Mouse (Mus musculus) stomach, embryonic 15.5 days (tissue): Measurements from ENCODE around the gene Col1a1. TPM values are rescaled to one million over a fixed set of nuclear protein-coding genes. Genes with fewer than 3 reads are reported as not detected.

Source experiments
- ATAC-seq: fragments of 200-750 bp; cut with Nextera tagmentation; 2 replicates; pipeline ENCODE4 v1.8.0; 2017; ENCODE audit warnings: low read depth, moderate number of reproducible peaks, moderate TSS enrichment; ENCODE audit not compliant: insufficient read depth, low FRiP score
- H3K27ac ChIP-seq: fragments of 300-500 bp; sonication (generic); 2 replicates; pipeline ENCODE4 v1.5.1; 2015; ENCODE audit warnings: mild to moderate bottlenecking, inconsistent platforms
- H3K27me3 ChIP-seq: fragments of 300-500 bp; sonication (generic); replicated peaks from 2 replicates; pipeline ENCODE4 v1.6.1; 2015; ENCODE audit warnings: inconsistent platforms
- H3K36me3 ChIP-seq: fragments of 300-500 bp; sonication (generic); 2 replicates; pipeline ENCODE4 v1.6.1; 2015; ENCODE audit warnings: inconsistent platforms
- H3K4me1 ChIP-seq: fragments of 300-500 bp; sonication (generic); 2 replicates; pipeline ENCODE4 v1.6.1; 2015; ENCODE audit warnings: inconsistent platforms
- H3K4me2 ChIP-seq: fragments of 300-500 bp; sonication (generic); 2 replicates; pipeline ENCODE4 v1.6.1; 2015; ENCODE audit warnings: mild to moderate bottlenecking, inconsistent platforms
- H3K4me3 ChIP-seq: fragments of 300-500 bp; sonication (generic); replicated peaks from 2 replicates; pipeline ENCODE4 v1.5.1; 2015; ENCODE audit warnings: inconsistent platforms
- H3K9ac ChIP-seq: fragments of 300-500 bp; sonication (generic); 2 replicates; pipeline ENCODE4 v1.6.1; 2015; ENCODE audit warnings: inconsistent platforms
- H3K9me3 ChIP-seq: fragments of 300-500 bp; sonication (generic); 2 replicates; pipeline ENCODE4 v1.6.1; 2016; ENCODE audit warnings: inconsistent platforms
- WGBS: fragments of 180-500 bp; shearing (Covaris S2); methylation state at CpG from one replicate; pipeline ENCODE4 v1.1.7; 2015; 5-methylcytosine and 5-hydroxymethylcytosine counted together
- polyA plus RNA-seq: library from polyadenylated mRNA; unstranded; fragments of >200 nt; fragmentation: Nextera tagmentation; extraction: Ambion mirVana; gene quantifications from 2 replicates; pipeline ENCODE4 v1.2.1, GENCODE M21; 2015

The Col1a1 gene
- polyA plus RNA-seq, 1 experiment from 2014 or later = 1,375 TPM

DNA sequence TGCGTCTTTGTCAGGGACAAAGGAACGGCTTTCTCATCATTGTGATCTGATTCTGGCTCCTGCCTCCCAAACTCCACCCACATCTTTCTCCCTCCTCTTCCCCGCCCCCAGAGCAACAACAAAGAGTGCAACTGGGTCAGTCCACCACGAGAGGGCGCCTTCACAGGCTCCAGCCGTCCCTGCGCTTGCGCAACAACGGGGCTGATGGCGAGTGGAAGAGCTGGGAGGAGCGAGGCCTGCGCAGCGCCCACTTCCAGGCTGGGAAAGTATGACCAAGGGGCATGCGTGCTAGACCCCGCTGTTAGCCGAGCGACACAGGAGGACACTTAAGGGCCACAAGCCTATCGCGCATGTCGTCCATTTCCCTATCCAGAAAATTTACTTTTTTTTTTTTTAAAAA is 42.9 kb downstream of the Col1a1 start:
- WGBS = under 1% methylated on average over 20 of the region's 20 CpGs
- no peak overlapping the region for H3K9ac ChIP-seq

DNA sequence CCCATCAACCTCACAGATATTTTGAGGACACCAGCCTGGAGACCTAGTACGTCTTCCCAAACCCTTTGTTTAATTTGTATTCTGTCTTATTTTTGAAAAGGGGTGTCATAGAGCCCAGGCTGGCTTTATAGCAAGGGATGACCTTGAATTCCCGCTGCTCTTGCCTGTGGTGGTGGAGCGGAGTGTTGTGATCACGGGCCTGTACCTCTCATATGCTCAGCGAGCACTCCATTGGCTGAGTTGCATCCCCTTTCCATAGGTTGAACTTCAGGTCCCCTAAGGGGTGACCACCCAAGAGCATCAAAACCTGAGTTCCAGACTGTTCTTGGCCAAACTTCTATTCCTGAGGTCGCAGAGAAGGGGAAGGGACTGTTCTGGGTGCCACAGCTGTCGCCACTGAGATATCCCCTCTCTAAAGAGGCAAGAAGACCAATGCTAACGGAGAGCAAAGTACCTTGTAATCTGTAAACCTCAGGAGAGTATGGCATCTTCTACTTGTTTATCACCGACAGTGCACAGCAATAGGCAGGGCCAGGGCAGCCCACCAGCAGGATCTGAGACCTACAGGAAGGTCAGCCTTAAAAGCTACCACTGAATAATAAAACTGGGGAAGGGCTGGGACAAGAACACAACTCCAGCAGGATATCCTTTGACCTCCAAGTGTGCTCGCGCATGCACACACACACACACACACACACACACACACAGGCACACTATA is 43.6 kb downstream of the Col1a1 start:
- no peak for ATAC-seq
- 70% methylated on average over 11 of the region's 11 CpGs for WGBS
- Histone ChIP-seq H3K9ac (no peak overlapping the region), H3K36me3 (no peaks in the 10 kb centered on the region), H3K4me1 (no peaks in the 10 kb centered on the region), H3K4me3 (no peak overlapping the region), H3K27ac (0 out of 2 replicates have a peak overlapping the region, but pooled peaks have one; percentile 32), H3K4me2 (peak overlapping the region; percentile 47), H3K27me3 (no peaks in the 10 kb centered on the region), H3K9me3 (no peaks in the 10 kb centered on the region)

More for the DNA sequence above, 42.9 kb downstream of the Col1a1 start:
- Histone ChIP-seq H3K4me1 (no peaks in the 10 kb centered on the region), H3K27ac (0 out of 2 replicates have a peak overlapping the region, but pooled peaks have one; percentile 32), H3K9me3 (no peaks in the 10 kb centered on the region), H3K27me3 (no peaks in the 10 kb centered on the region), H3K4me2 (peak overlapping the region; percentile 47), H3K4me3 (peak overlapping the region; percentile 26), H3K36me3 (no peaks in the 10 kb centered on the region)
- ATAC-seq = peak; percentile 88

DNA sequence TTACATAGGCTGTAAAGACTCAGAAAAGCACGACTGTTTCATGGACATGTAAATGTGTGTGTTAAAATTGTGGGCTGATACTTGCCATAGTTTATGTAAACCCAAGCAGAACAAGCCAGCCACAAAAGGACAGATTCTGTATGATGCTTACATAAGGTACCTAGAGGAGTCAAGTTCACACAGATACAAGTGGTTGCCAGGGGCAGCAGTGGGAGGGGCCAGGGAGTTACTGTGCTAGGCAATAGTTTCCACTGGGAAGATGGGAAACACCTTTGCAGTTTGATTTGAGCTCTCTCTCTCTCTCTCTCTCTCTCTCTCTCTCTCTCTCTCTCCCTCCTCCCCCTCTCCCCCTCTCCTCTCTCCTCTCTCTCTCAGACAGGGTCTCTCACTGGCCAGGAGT is 49.1 kb downstream of the Col1a1 start:
- H3K4me3 ChIP-seq = no peak overlapping the region
- no peaks in the 10 kb centered on the region for H3K36me3 ChIP-seq
- WGBS = 25% methylated on average over 1 of the region's 1 CpGs
- ATAC-seq = no peak
- no peak overlapping the region for H3K4me2 ChIP-seq
- H3K27ac ChIP-seq = peak overlapping the region; percentile 40; the same call in 1 of the 2 replicates
- peaks cover 27% of the 10 kb centered on the region for H3K4me1 ChIP-seq
- no peak overlapping the region for H3K9ac ChIP-seq
- no peaks in the 10 kb centered on the region for H3K9me3 ChIP-seq
- no peaks in the 10 kb centered on the region for H3K27me3 ChIP-seq

DNA sequence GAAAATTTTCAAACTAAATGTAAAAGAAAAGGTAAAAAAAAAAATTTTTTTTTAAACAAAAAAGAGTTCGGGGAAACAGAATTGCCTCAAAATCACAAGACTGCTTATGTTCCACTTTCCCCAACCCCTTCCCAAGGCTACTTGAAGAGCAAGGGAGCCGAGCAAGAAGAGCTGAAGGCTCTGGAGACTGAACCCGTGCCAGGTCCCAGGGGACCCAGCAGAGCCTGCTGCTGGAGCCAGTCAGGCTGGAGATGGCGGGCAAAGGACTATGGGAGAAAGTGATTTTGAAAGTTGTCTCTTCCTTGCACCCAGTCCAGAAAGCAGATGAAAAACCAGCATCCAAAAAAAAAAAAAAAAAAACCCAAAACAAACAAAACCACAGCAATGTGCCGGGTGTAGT is 49.8 kb downstream of the Col1a1 start:
- 70% methylated on average over 5 of the region's 5 CpGs for WGBS
- H3K4me3 ChIP-seq = no peak overlapping the region
- H3K27me3 ChIP-seq = no peaks in the 10 kb centered on the region
- H3K9me3 ChIP-seq = no peaks in the 10 kb centered on the region
- H3K4me2 ChIP-seq = no peak overlapping the region
- no peak for ATAC-seq
- no peaks in the 10 kb centered on the region for H3K36me3 ChIP-seq
- no peak overlapping the region for H3K9ac ChIP-seq
- H3K27ac ChIP-seq = no peak overlapping the region
- H3K4me1 ChIP-seq = peaks cover 32% of the 10 kb centered on the region

DNA sequence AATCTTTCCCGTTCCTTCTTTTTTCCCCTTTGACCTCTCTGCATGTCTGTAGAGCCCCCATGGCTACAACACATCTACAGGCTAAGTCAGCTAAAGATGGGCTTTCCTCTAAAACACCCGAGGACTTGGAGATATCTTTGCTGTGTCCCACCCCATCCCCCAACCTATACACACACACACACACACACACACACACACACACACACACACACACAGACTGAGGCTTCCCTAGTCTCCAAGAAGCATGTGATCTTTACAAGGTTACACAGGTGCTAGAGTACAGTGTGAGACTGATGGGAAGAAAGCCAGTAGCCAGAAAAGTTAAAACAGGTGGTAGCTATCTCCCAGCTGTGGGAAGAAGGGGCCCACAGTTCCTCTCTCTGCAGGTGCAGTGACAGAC is 50.4 kb downstream of the Col1a1 start:
- 56% methylated on average over 2 of the region's 2 CpGs for WGBS
- H3K27ac ChIP-seq = peak overlapping the region; percentile 62; the same call in 1 of the 2 replicates
- H3K4me2 ChIP-seq = no peak overlapping the region
- no peaks in the 10 kb centered on the region for H3K27me3 ChIP-seq
- H3K4me1 ChIP-seq = peaks cover 32% of the 10 kb centered on the region
- no peaks in the 10 kb centered on the region for H3K9me3 ChIP-seq
- H3K36me3 ChIP-seq = no peaks in the 10 kb centered on the region
- no peak overlapping the region for H3K9ac ChIP-seq
- no peak for ATAC-seq
- H3K4me3 ChIP-seq = no peak overlapping the region

DNA sequence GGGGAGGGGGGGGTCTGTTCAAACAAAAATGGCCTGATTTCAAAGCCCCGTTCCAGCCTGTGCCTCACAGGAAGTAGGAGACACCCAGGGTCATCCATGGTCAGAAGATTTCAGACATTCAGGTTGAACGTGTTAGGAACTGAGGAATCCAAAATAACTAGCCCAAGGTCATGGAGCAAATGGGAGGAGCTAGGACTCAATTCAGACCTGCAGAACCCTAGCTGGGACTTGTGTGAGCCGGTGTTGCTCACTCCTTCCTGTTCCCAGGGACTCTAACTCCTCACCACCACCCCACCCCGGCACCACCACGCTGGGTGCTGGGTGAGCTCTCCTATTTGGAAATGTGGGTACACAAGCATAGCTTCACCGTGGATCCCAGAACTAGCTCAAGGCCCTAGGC is 51.3 kb downstream of the Col1a1 start:
- Histone ChIP-seq H3K9me3 (no peaks in the 10 kb centered on the region), H3K36me3 (no peaks in the 10 kb centered on the region), H3K27me3 (no peaks in the 10 kb centered on the region), H3K27ac (peak overlapping the region; percentile 62), H3K4me1 (peaks cover 37% of the 10 kb centered on the region), H3K4me2 (no peak overlapping the region), H3K9ac (no peak overlapping the region), H3K4me3 (no peak overlapping the region)
- no peak for ATAC-seq
- 48% methylated on average over 6 of the region's 6 CpGs for WGBS

DNA sequence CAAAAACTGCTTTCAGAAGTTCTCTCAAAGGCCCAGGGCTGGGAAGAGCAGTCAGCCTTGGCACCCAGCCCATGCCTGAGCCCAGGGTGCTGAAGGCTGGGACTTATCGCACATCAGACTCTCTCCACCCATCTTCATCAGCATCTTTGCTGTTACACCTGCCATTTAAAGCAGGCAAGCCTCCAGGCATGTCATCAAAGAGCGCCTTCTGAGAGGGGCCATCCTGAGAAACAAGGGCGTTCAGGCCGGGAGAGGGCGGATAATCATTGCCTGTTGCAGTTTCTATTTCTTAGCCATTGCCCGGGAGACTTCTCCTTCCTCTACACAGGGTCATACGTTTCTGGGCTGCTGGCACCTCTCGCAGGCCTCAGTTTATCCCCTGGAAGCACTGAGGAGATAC is 51.8 kb downstream of the Col1a1 start:
- ATAC-seq = no peak
- no peak overlapping the region for H3K4me2 ChIP-seq
- peaks cover 42% of the 10 kb centered on the region for H3K4me1 ChIP-seq
- H3K9ac ChIP-seq = no peak overlapping the region
- H3K36me3 ChIP-seq = no peaks in the 10 kb centered on the region
- no peak overlapping the region for H3K4me3 ChIP-seq
- peak overlapping the region; percentile 62; the same call in 1 of the 2 replicates for H3K27ac ChIP-seq
- H3K27me3 ChIP-seq = no peaks in the 10 kb centered on the region
- no peaks in the 10 kb centered on the region for H3K9me3 ChIP-seq
- WGBS = 77% methylated on average over 8 of the region's 8 CpGs

DNA sequence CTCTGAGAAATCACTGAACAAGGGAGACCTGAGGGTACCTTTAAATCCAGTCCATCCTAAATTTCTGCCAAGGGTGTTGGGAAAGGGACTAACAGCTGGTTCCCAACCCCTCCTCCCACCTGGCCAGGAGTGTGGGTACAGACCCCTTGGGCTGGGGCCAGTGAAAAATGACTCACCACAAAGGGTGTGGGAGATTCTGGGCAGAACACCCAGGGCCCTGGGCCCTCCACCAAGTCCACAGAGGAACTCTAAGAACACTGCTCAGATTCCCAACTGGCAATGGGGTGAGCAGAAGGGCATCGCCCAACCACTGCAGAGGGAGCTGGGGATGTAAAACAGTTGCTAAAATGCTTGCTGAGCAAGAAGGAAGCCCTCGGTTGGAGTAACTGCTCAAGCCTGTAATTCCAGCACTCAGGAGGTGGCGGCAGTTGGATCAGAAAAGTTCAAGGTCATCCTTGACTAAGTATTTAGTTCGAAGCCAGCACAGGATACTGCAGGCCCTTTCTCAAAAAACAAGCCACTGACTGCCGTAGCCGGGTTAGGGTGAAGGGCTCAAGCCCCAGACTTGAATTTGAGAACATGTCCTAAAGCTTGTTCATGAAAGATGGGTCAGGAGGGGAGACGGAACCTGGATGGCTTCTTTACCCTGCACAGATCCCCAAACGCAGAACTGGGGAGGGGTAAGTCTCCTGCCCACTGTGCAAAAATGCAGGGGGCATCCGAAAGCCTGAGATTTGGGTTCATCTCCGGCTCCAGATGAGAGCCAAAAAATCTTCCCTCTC is 52.9 kb downstream of the Col1a1 start:
- Histone ChIP-seq H3K9me3 (no peaks in the 10 kb centered on the region), H3K27me3 (no peaks in the 10 kb centered on the region), H3K4me2 (peak overlapping the region; percentile 92), H3K4me3 (peak overlapping the region; percentile 90), H3K9ac (peak overlapping the region; percentile 49), H3K4me1 (peaks cover 53% of the 10 kb centered on the region), H3K36me3 (no peaks in the 10 kb centered on the region), H3K27ac (peak overlapping the region; percentile 96)
- no peak for ATAC-seq
- 15% methylated on average over 10 of the region's 10 CpGs for WGBS

DNA sequence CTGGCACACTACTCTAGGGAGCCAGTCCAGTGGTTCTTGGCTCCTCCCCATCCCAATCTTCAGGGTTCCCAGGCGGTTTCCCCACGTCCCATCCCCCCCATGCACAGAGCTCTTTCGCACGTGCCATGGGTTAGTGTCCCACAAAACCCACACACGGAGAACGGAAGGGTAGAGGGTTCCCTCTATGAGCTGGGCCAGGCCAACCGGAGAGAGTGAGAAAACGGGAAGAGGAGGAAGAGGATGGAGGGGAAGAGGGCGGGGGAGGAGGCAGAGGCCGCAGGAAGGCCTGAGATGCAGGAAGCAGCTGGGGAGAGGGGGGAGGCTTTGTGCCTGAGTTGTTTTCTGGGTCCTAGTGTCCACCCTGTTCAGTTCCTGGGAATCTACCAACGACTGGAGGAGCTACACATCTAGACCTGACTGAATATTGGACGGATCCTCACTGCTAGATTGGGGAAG is 53.6 kb downstream of the Col1a1 start:
- peak overlapping the region; percentile 90 for H3K4me3 ChIP-seq
- peak overlapping the region; percentile 96 for H3K27ac ChIP-seq
- peak overlapping the region; percentile 92 for H3K4me2 ChIP-seq
- H3K9me3 ChIP-seq = no peaks in the 10 kb centered on the region
- peak overlapping the region; percentile 49 for H3K9ac ChIP-seq
- H3K4me1 ChIP-seq = peaks cover 59% of the 10 kb centered on the region
- ATAC-seq = peak; percentile 59
- H3K27me3 ChIP-seq = no peaks in the 10 kb centered on the region
- WGBS = 1% methylated on average over 11 of the region's 12 CpGs
- no peaks in the 10 kb centered on the region for H3K36me3 ChIP-seq

DNA sequence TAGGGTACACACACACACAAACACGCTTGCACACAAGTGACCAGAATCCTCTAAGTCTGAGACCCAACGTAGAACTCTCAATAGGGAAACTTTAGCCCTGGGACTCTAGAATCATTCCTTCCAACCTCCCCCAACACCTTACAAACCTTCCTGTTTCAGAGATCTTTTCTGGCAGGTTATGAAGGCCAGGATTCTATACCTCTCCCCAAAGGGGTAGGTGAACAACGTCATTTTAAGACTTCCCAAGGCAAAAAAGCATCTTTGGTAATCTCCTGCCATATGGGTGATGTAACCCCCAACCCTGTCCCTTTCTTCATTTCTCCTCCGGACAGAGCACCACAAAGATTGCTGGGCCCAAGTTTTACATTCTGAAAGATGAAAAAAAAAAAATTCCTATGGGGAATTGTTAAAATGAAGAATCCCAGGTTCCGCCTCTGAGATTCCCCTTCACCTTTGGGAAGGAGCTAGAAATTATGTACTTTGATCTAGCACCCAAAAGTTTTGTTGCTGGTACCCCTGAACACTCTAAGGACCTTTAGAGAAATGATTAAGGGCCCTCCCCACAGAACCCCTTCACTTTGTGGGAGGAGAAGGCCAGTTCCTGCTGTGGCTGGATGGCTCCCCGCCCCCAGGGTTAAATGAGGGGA is 54.2 kb downstream of the Col1a1 start:
- Histone ChIP-seq H3K36me3 (no peaks in the 10 kb centered on the region), H3K4me3 (peak overlapping the region; percentile 90), H3K27ac (peak overlapping the region; percentile 96), H3K9ac (0 out of 2 replicates have a peak overlapping the region, but pooled peaks have one; percentile 25), H3K9me3 (no peaks in the 10 kb centered on the region), H3K4me1 (peaks cover 65% of the 10 kb centered on the region), H3K27me3 (no peaks in the 10 kb centered on the region), H3K4me2 (peak overlapping the region; percentile 92)
- 36% methylated on average over 6 of the region's 6 CpGs for WGBS
- ATAC-seq = no peak

DNA sequence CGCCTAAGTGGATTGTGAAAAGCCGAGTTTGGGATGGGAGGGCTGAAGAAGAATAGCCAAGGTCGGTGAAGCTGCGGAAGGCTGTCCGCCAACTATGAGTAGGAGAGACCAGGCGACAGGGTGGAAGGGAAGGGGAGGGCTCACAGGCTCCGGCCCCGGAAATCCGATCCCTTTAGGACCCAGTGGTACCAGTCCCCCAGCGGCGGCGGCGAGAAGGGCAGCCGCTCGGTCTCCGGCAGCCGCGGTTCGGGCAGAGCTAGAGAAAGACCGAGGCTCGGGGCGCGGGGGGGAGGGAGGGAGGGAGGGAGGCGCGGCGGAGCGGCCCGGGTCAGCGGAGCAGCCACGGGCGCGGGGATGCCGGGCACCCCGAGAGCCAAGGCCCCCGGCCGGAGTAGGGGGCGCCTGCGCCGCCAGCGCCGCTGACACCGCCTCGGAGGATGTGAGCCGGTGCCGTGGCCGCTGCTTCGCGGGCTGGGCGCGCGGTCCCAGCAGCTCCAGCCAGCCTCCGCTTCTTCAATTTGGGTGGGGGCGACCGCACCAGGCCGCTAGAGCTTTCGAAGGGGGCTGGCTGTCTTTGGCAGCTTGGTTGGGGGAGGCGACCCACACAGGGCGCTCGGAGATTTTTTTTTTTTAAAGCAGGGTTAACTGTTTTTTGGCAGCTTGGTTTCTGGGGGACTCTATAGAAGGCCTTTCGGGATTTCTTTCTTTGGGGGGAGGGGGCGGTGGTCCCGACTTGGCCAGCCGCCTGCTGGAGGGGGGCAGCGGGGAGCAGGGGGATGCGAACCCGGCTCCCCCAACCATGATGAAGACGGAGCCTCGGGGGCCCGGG is 54.9 kb downstream of the Col1a1 start, which contains the start of gene Ppp1r9b:
TSS of gene Ppp1r9b (plus strand) at position 287 of the 829 bp plus-strand sequence.
- Histone ChIP-seq H3K4me2 (peak within 1 kb of the TSS; percentile 92), H3K27ac (peak within 1 kb of the TSS; percentile 96), H3K9ac (peak within 1 kb of the TSS; percentile 74), H3K9me3 (no peaks in the 10 kb centered on the region), H3K4me3 (peak within 1 kb of the TSS; percentile 90), H3K36me3 (no peaks in the 10 kb centered on the region), H3K4me1 (peaks cover 71% of the 10 kb centered on the region), H3K27me3 (no peaks in the 10 kb centered on the region)
- ATAC-seq = peak; percentile 85
- 1% methylated on average over 65 of the region's 69 CpGs for WGBS
